Mouse (Mus musculus) cerebral cortex, adult 2 months (tissue): ENCODE data around the gene Gm19402.

Experiments
- WGBS: fragments of 180-500 bp; shearing (Covaris S2); methylation state at CpG from one replicate; pipeline ENCODE4 v1.1.7; 2018; 5-methylcytosine and 5-hydroxymethylcytosine counted together

Gm19402 gene

GRCm38 (mm10) chr10:77666342-77666741, 24.2 kb downstream of the Gm19402 start:
- 49% methylated on average over 8 of the region's 8 CpGs for WGBS

GRCm38 (mm10) chr10:77663949-77664665, 26.4 kb downstream of the Gm19402 start:
- 71% methylated on average over 43 of the region's 43 CpGs for WGBS

GRCm38 (mm10) chr10:77658286-77658994, 32.1 kb downstream of the Gm19402 start:
- WGBS, result 84% methylated on average over 15 of the region's 15 CpGs

- WGBS, result 89% methylated on average over 9 of the region's 9 CpGs
Observed at GRCm38 (mm10) chr10:77652046-77652445, 38.5 kb downstream of the Gm19402 start.

- WGBS, result 89% methylated on average over 8 of the region's 8 CpGs
Observed at GRCm38 (mm10) chr10:77647901-77648300, 42.7 kb downstream of the Gm19402 start.

GRCm38 (mm10) chr10:77647461-77647860, 43.1 kb downstream of the Gm19402 start:
- WGBS, result 82% methylated on average over 1 of the region's 1 CpGs

GRCm38 (mm10) chr10:77645571-77645970, 45.0 kb downstream of the Gm19402 start:
- WGBS, result 90% methylated on average over 5 of the region's 5 CpGs

GRCm38 (mm10) chr10:77643160-77643559, 47.4 kb downstream of the Gm19402 start:
- 71% methylated on average over 7 of the region's 7 CpGs for WGBS
